Mouse (Mus musculus) forebrain, embryonic 13.5 days (tissue): ENCODE data around the gene Lsm2. TPM values are rescaled to one million over a fixed set of nuclear protein-coding genes. Genes with fewer than 3 reads are reported as not detected.
A peak's percentile ranks its signal among the peaks of the same experiment; 100 is the strongest.
"Not testable (repeated sequence)": the region's sequence is repeated elsewhere in the genome, so short reads cannot be mapped to it uniquely, and the experiment has no call there.

Source experiments
- ATAC-seq: fragments of 200-750 bp; cut with Nextera tagmentation; 2 replicates; pipeline ENCODE4 v1.8.0; 2017
- H3K27ac ChIP-seq: fragments of 300-500 bp; sonication (generic); 2 replicates; pipeline ENCODE4 v1.5.1; 2015; ENCODE audit warnings: inconsistent platforms, mild to moderate bottlenecking, moderate library complexity
- H3K27me3 ChIP-seq: fragments of 300-500 bp; sonication (generic); 2 replicates; pipeline ENCODE4 v1.6.1; 2015; ENCODE audit warnings: mild to moderate bottlenecking, inconsistent platforms
- H3K36me3 ChIP-seq: fragments of 300-500 bp; sonication (generic); 2 replicates; pipeline ENCODE4 v1.6.1; 2015; ENCODE audit warnings: mild to moderate bottlenecking, inconsistent platforms; ENCODE audit not compliant: poor library complexity, severe bottlenecking
- H3K4me1 ChIP-seq: fragments of 300-500 bp; sonication (generic); 2 replicates; pipeline ENCODE4 v1.6.1; 2015; ENCODE audit warnings: inconsistent platforms
- H3K4me2 ChIP-seq: fragments of 300-500 bp; sonication (generic); 2 replicates; pipeline ENCODE4 v1.6.1; 2015; ENCODE audit warnings: inconsistent platforms, mild to moderate bottlenecking, moderate library complexity
- H3K4me3 ChIP-seq: fragments of 300-500 bp; sonication (generic); 2 replicates; pipeline ENCODE4 v1.5.1; 2015; ENCODE audit warnings: mild to moderate bottlenecking, inconsistent platforms
- H3K9ac ChIP-seq: fragments of 300-500 bp; sonication (generic); 2 replicates; pipeline ENCODE4 v1.6.1; 2015; ENCODE audit warnings: mild to moderate bottlenecking, inconsistent platforms
- H3K9me3 ChIP-seq: fragments of 300-500 bp; sonication (generic); replicated peaks from 2 replicates; pipeline ENCODE4 v1.6.1; 2016; ENCODE audit warnings: inconsistent platforms
- WGBS: fragments of 180-500 bp; shearing (Covaris S2); methylation state at CpG from one replicate; pipeline ENCODE4 v1.1.7; 2015; 5-methylcytosine and 5-hydroxymethylcytosine counted together
- polyA plus RNA-seq: library from polyadenylated mRNA; unstranded; fragments of >200 nt; fragmentation: Nextera tagmentation; extraction: Ambion mirVana; gene quantifications from 2 replicates; pipeline ENCODE4 v1.2.1, GENCODE M21; 2015

Gene Lsm2
- polyA plus RNA-seq, 1 experiment from 2014 or later = 203 TPM

DNA sequence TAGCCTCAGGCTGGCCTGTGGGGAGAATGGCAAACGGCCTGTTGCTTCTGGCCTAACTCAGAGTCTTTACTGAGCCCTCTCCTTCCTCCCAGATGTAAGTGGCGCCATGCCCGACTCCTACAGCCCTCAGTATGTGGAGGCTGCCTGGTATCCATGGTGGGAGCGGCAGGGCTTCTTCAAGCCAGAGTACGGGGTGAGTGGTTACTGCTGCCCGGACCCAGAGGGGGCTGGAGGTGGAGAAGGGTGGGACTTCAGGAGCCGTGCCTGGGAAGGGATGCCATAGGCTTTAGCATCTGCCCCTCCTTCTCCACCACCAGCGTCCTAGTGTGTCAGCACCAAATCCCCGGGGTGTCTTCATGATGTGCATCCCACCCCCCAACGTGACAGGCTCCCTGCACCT, 23.5 kb downstream of the Lsm2 start:
- no peak overlapping the region for H3K27ac ChIP-seq
- H3K9ac ChIP-seq = 0 out of 2 replicates have a peak overlapping the region, but pooled peaks have one; percentile 5
- no peak overlapping the region for H3K4me3 ChIP-seq
- 94% methylated on average over 10 of the region's 10 CpGs for WGBS
- peaks cover 22% of the 10 kb centered on the region for H3K4me1 ChIP-seq
- no peaks in the 10 kb centered on the region for H3K9me3 ChIP-seq
- peaks cover 61% of the 10 kb centered on the region for H3K36me3 ChIP-seq
- no peaks in the 10 kb centered on the region for H3K27me3 ChIP-seq
- no peak for ATAC-seq
- no peak overlapping the region for H3K4me2 ChIP-seq

DNA sequence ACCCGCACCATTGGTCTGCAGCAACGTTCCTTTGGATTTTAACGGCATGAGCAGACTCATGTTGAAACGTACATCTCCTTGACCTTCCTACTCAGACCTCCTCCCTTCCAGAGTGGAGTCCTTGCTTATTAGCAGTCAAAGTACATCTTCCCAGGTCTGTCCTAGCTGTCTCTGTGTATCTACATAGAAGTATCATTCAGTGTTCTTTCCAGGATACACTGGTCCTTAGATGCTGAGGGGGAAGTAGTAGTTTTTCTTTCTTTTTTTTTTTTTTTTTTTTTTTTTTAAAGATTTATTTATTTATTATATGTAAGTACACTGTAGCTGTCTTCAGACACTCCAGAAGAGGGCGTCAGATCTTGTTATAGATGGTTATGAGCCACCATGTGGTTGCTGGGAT, 24.2 kb downstream of the Lsm2 start:
- H3K27ac ChIP-seq, H3K4me3 ChIP-seq, H3K27me3 ChIP-seq, ATAC-seq, H3K4me2 ChIP-seq, H3K9me3 ChIP-seq: not testable (repeated sequence)
- H3K9ac ChIP-seq = 0 out of 2 replicates have a peak overlapping the region, but pooled peaks have one; percentile 5
- H3K4me1 ChIP-seq = peaks cover 21% of the 10 kb centered on the region
- H3K36me3 ChIP-seq = peaks cover 68% of the 10 kb centered on the region
- WGBS = 98% methylated on average over 4 of the region's 5 CpGs

DNA sequence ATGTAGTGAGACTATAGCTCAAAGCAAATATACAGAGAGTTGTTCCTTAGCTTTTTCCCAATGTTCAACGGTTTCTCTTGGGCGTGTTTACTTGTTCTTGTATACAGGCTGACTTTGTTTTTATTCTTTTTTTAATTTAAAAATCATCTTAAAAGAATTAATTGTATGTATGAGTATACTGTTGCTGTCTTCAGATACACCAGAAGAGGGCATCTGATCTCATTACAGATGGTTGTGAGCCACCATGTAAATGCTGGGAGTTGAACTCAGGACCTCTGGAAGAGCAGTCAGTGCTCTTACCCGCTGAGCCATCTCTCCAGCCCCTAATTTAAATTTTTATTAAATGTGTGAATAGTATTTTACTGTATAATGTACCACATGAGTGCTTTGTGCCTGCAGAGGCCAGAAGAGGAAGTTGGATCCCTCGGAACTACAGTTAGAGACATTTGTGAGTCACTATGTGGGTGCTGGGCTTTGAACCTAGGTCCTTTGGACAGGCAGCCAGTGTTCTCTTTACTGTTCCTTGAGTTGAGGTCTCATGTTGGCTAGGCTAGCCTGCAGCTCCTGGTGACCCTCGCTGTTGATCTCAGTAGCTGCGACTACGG, 25.8 kb downstream of the Lsm2 start:
- Histone ChIP-seq H3K36me3 (peaks cover 84% of the 10 kb centered on the region), H3K9me3 (no peaks in the 10 kb centered on the region), H3K9ac (no peak overlapping the region), H3K4me2 (no peak overlapping the region), H3K27me3 (no peaks in the 10 kb centered on the region), H3K27ac (no peak overlapping the region), H3K4me3 (no peak overlapping the region), H3K4me1 (peaks cover 10% of the 10 kb centered on the region)
- ATAC-seq = no peak
- 96% methylated on average over 7 of the region's 7 CpGs for WGBS

DNA sequence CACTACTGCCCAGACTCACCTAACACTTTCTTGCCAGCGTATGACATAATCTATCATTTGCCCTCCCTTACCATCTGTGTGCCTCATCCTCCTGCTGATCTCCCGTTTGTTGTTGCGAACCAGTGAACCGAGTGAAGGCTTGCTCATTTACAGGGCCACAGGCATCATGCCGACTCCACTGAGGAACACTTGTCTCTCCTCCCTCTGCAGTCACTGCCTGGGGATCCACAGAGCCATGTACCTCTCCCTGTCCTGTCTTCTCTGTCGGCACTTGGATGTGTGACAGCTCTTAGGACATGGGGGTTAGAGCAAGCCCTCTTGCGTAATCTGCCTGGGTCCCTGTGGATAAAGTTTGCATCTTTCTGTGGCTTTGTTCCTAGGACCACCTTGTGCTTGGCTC, 27.9 kb downstream of the Lsm2 start:
- Histone ChIP-seq H3K9ac (no peak overlapping the region), H3K4me2 (no peak overlapping the region), H3K27ac (no peak overlapping the region), H3K4me3 (no peak overlapping the region), H3K36me3 (peaks cover 98% of the 10 kb centered on the region), H3K9me3 (no peaks in the 10 kb centered on the region), H3K4me1 (no peaks in the 10 kb centered on the region), H3K27me3 (no peaks in the 10 kb centered on the region)
- 82% methylated on average over 7 of the region's 7 CpGs for WGBS
- no peak for ATAC-seq

DNA sequence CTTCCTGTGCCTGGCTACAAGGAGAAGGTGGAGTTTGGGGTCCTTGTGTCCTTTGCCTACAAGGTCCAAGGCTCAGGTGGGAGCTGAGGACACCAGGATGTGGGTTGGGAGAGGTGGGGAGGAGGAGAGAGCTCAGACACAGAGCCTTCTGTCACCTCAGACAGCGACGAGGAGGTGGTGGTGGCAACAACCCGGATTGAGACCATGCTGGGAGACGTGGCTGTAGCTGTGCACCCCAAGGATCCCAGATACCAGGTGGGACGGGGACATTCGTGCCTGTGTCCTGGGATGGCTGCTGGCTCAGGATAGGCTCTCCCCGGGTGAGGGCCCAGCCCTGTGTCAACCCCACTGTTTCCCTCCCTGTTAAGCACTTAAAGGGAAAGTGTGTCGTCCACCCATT, 29.8 kb downstream of the Lsm2 start:
- Histone ChIP-seq H3K4me1 (peaks cover 5% of the 10 kb centered on the region), H3K9ac (no peak overlapping the region), H3K4me3 (no peak overlapping the region), H3K4me2 (no peak overlapping the region), H3K9me3 (no peaks in the 10 kb centered on the region), H3K27ac (no peak overlapping the region), H3K27me3 (no peaks in the 10 kb centered on the region), H3K36me3 (peaks cover 99% of the 10 kb centered on the region)
- no peak for ATAC-seq
- WGBS = 93% methylated on average over 8 of the region's 8 CpGs

- Histone ChIP-seq H3K36me3 (peaks cover 100% of the 10 kb centered on the region), H3K4me3 (no peak overlapping the region), H3K9me3 (no peaks in the 10 kb centered on the region), H3K27ac (no peak overlapping the region), H3K9ac (no peak overlapping the region), H3K4me2 (no peak overlapping the region), H3K27me3 (no peaks in the 10 kb centered on the region), H3K4me1 (peaks cover 9% of the 10 kb centered on the region)
- 93% methylated on average over 13 of the region's 13 CpGs for WGBS
- ATAC-seq = no peak
These were observed 30.8 kb downstream of the Lsm2 start for GRCm38 (mm10) chr17:35012430-35012829.

- 86% methylated on average over 6 of the region's 6 CpGs for WGBS
These were observed 31.6 kb downstream of the Lsm2 start for GRCm38 (mm10) chr17:35013221-35013620.

DNA sequence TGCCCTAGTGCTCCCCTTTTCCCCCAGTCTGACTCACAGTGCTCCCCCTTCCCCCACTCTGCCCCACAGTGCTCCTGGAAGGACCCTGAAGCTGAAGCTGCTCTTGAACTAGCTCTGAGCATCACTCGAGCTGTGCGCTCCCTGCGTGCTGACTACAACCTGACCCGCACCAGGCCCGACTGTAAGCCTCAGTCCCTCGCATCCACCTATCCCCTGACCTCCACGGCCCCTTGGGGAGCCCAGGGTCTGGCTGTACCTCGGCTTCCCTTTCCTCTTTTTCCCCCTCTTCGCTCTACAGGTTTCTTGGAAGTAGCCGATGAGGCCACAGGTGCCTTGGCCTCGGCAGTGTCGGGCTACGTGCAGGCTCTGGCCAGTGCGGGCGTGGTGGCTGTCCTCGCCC, 33.6 kb downstream of the Lsm2 start:
- WGBS = 91% methylated on average over 16 of the region's 16 CpGs
- H3K36me3 ChIP-seq = peaks cover 76% of the 10 kb centered on the region
- H3K9ac ChIP-seq = 0 out of 2 replicates have a peak overlapping the region, but pooled peaks have one; percentile 18
- no peak overlapping the region for H3K4me3 ChIP-seq
- peaks cover 9% of the 10 kb centered on the region for H3K4me1 ChIP-seq
- H3K27me3 ChIP-seq = no peaks in the 10 kb centered on the region
- ATAC-seq = no peak
- no peak overlapping the region for H3K27ac ChIP-seq
- H3K9me3 ChIP-seq = no peaks in the 10 kb centered on the region
- no peak overlapping the region for H3K4me2 ChIP-seq

More at GRCm38 (mm10) chr17:35013221-35013620, 31.6 kb downstream of the Lsm2 start:
- ATAC-seq = no peak
- H3K27me3 ChIP-seq = no peaks in the 10 kb centered on the region
- no peak overlapping the region for H3K4me2 ChIP-seq
- no peaks in the 10 kb centered on the region for H3K9me3 ChIP-seq
- no peak overlapping the region for H3K9ac ChIP-seq
- peaks cover 9% of the 10 kb centered on the region for H3K4me1 ChIP-seq
- peaks cover 96% of the 10 kb centered on the region for H3K36me3 ChIP-seq
- no peak overlapping the region for H3K27ac ChIP-seq
- H3K4me3 ChIP-seq = no peak overlapping the region

- ATAC-seq = peak; percentile 71
These were observed 34.7 kb downstream of the Lsm2 start, which contains the start of gene Vwa7 for GRCm38 (mm10) chr17:35016376-35016775. Gene Vwa7 (plus strand): TSS chr17:35016579.

DNA sequence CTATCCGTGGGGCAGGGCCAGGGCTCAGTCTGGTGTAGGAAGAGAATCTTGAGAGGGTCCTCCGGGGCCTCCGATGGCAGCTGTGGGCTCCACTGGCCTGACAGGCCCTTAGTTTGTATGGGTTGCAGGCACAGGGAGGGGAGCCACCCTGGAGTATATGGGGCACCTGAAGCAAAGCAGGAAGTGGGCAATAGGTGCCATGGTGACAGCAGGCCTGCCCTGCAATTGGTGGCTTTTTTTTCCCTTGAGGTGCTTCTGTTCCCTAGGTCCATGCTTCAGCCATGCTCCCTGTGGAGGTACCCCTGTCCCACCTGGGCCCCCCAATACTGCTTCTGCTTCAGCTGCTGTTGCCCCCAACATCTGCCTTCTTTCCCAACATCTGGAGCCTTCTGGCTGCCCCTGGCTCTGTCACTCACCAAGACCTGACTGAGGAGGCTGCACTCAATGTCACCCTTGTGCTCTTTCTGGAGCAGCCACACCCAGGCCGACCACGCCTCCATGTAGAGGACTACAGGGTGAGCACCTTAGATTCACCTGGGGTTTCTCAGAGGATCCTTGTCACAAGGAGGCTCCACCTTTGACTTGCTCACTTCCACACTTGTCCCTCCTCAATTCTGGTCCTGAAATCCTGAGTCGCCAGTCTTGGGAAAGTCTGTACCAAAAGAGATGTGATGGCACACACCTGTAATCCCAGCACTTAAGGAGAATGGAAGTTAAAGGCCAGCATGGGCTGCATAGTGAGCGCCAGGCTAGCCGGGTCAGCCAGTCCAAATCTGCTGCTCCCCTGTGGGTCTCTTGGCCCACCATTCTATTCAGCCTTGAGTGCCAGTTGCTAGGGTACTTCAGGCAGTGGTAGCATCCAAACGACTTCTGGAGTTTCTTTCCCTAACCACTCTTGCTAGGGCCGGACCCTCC, 35.4 kb downstream of the Lsm2 start:
- peak overlapping the region; percentile 46 for H3K9ac ChIP-seq
- peaks cover 14% of the 10 kb centered on the region for H3K4me1 ChIP-seq
- 0 out of 2 replicates have a peak, but pooled peaks have one; percentile 3 for ATAC-seq
- H3K36me3 ChIP-seq = peaks cover 58% of the 10 kb centered on the region
- peak overlapping the region; percentile 44 for H3K27ac ChIP-seq
- no peak overlapping the region for H3K4me3 ChIP-seq
- no peaks in the 10 kb centered on the region for H3K27me3 ChIP-seq
- no peak overlapping the region for H3K4me2 ChIP-seq
- H3K9me3 ChIP-seq = no peaks in the 10 kb centered on the region
- 77% methylated on average over 10 of the region's 10 CpGs for WGBS

More at GRCm38 (mm10) chr17:35016376-35016775, 34.7 kb downstream of the Lsm2 start, which contains the start of gene Vwa7:
- Histone ChIP-seq H3K4me2 (0 out of 2 replicates have a peak within 1 kb of the TSS, but pooled peaks have one; percentile 10), H3K4me1 (peaks cover 11% of the 10 kb centered on the region), H3K4me3 (no peak within 1 kb of the TSS), H3K36me3 (peaks cover 65% of the 10 kb centered on the region), H3K9me3 (no peaks in the 10 kb centered on the region), H3K27ac (peak within 1 kb of the TSS; percentile 44), H3K27me3 (no peaks in the 10 kb centered on the region), H3K9ac (peak within 1 kb of the TSS; percentile 46)
- WGBS = 38% methylated on average over 12 of the region's 12 CpGs

GRCm38 (mm10) chr17:35017706-35018030, 36.0 kb downstream of the Lsm2 start:
- Histone ChIP-seq H3K36me3 (peaks cover 52% of the 10 kb centered on the region), H3K27me3 (no peaks in the 10 kb centered on the region), H3K4me2 (no peak overlapping the region), H3K4me3 (no peak overlapping the region), H3K4me1 (peaks cover 14% of the 10 kb centered on the region), H3K27ac (no peak overlapping the region), H3K9ac (peak overlapping the region; percentile 21; the same call in 1 of the 2 replicates), H3K9me3 (no peaks in the 10 kb centered on the region)
- WGBS = 75% methylated on average over 14 of the region's 14 CpGs
- no peak for ATAC-seq

DNA sequence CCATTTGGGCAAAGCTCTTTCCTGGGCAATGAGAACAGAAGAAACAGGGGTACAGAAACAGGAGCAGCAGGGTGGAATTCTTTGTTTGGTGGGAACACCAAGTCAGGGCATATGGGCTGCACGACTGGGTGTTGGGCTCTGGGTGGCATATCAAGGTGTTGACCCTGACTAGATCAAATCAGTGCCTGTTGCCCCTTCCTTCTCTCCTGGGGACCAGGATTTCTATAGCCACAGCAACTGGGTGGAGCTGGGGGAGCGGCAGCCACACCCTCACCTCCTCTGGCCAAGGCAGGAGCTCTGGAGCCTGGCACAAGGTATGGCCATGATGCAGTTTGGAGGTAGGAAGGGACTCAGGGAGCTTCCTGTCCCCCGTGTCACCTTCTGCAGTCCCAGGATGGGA, 36.5 kb downstream of the Lsm2 start:
- 74% methylated on average over 3 of the region's 3 CpGs for WGBS
- Histone ChIP-seq H3K4me1 (peaks cover 14% of the 10 kb centered on the region), H3K27ac (no peak overlapping the region), H3K9ac (0 out of 2 replicates have a peak overlapping the region, but pooled peaks have one; percentile 21), H3K9me3 (no peaks in the 10 kb centered on the region), H3K36me3 (peaks cover 47% of the 10 kb centered on the region), H3K4me3 (no peak overlapping the region), H3K4me2 (no peak overlapping the region), H3K27me3 (no peaks in the 10 kb centered on the region)
- no peak for ATAC-seq
